Mouse (Mus musculus) spleen, adult 2 months (tissue): ENCODE results near the gene Rergl.

ENCODE experiments used
- CTCF ChIP-seq: fragments of 200-500 bp; IDR thresholded peaks from 2 replicates; pipeline ENCODE4 v1.5.1; 2011; ENCODE audit warnings: mild to moderate bottlenecking, inconsistent platforms; ENCODE audit not compliant: insufficient read depth, insufficient read length, insufficient replicate concordance; ENCODE audit errors: extremely low read depth
- POLR2A ChIP-seq: fragments of 200-500 bp; IDR thresholded peaks from 2 replicates; pipeline ENCODE4 v1.6.1; 2011; ENCODE audit warnings: low read depth, low read length, inconsistent platforms

DNA sequence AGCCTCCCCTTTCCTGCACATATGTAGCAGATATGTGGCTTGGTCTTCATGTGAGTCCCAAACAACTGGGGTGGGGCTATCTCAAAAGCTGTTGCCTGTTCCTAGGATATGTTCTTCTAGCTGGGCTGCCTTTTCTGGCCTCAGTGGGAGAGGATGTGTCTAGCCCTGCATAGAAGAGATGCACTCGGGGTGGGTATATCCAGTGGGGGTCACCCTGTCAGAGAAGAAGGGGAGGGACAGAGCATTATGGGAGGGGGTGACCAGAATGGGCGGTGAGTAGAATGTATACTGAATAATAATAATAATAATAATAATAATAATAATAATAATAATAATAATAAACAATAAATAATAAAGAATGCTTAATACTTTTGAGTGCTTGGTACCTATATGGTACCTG, 57.8 kb downstream of the Rergl start:
- TF ChIP-seq CTCF (no peak), POLR2A (no peak)
